Mouse (Mus musculus): Measurements from ENCODE around the gene Cep350. TPM values are rescaled to one million over a fixed set of nuclear protein-coding genes. Genes with fewer than 3 reads are reported as not detected.

The Cep350 gene
- total RNA-seq, 2 experiments from 2014 or later = 38.6 to 42.6 TPM

DNA sequence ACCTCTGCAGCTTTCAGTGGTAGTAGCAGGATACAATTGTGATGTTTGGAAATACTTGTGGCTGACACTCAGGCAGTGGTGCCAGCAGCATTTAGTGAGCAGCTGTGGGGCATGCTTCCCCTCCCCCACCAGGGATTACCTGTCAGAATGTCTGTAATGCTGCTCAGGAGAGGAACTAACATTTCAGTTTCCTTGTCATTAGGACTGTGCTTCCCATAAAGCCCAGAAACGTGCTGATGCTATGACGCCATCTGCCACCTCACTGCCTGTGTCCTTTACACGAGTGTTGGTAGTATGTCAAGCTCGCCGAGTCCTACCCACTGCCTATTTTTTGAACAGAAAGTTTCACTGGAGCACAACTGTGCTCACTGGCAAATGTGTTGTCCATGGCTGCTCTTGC lies 152.4 kb downstream of the Cep350 start:
- intact Hi-C loops (cut with DNase I) = no loop called here
- no peak for DNase-seq (ENCODE audit: extremely low spot score in 1 of 2, low spot score in 2 of 2)

GRCm38 (mm10) chr1:155816167-155816566 lies 156.9 kb downstream of the Cep350 start:
- intact Hi-C loops (cut with DNase I) = no loop called here
- no peak for DNase-seq (ENCODE audit: extremely low spot score in 1 of 2, low spot score in 2 of 2)

DNA sequence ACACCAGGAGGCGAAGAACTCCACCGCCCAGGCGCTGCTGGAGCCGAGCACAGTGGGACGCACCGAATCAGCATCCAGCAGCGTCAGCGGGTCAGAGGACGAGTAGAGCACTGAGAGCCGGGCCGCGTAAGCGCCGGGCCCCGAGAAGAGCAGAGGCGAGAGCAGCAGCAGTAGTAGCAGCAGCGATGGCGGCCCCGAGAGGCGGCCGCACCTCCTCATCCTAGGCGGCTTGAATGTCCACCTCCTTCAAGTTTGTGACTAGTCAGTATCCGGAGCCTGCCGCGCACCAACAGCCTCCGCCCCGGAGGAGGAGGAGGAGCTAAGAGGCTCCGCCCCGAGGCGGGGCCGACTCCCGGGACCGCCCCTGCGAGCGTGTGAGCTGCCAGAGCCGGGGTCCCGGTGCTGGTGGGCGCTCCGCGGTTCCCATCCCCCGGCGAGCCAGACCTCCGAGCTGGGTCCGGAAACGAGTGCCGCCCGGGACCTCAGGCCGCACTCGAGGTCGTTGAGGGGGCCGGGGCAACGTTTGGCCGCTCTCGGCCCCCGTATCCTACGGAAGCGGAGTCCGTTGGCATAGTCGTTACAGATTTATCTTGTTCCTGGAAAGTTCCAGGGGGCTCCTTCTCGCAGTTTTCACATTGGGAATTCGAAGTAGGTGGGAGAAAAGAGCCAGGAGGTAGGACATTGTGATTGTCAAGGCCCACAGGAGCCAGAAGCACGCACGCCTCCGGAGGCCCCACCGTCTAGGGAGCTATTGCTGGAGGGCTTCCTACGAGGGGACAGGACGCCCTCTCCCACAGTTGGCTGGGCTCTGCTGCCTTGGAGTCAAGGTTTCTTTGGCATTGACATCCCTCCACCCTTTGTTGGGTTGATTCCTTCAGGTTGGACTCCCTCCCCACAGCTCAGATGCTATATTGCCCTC lies 160.2 kb downstream of the Cep350 start, which contains the start of gene Qsox1:
Gene Qsox1, minus strand, starts transcription at position 309 of the 919 bp plus-strand sequence.
- DNase-seq (ENCODE audit: extremely low spot score in 1 of 2, low spot score in 2 of 2) = peak; percentile 63 to 90
- intact Hi-C loops (cut with DNase I) = no loop called here

GRCm38 (mm10) chr1:155811995-155812580 lies 161.0 kb downstream of the Cep350 start:
- DNase-seq (ENCODE audit: extremely low spot score in 1 of 2, low spot score in 2 of 2) = no peak
- intact Hi-C loops (cut with DNase I) = no loop called here

- no peak for DNase-seq (ENCODE audit: extremely low spot score in 1 of 2, low spot score in 2 of 2)
- intact Hi-C loops (cut with DNase I) = no loop called here
Observed at GRCm38 (mm10) chr1:155810616-155811015, 162.4 kb downstream of the Cep350 start.

GRCm38 (mm10) chr1:155809706-155810442 lies 163.2 kb downstream of the Cep350 start:
- intact Hi-C loops (cut with DNase I) = no loop called here
- DNase-seq (ENCODE audit: extremely low spot score in 1 of 2, low spot score in 2 of 2) = no peak

- intact Hi-C loops (cut with DNase I) = no loop called here
- DNase-seq (ENCODE audit: extremely low spot score in 1 of 2, low spot score in 2 of 2) = no peak
Observed at GRCm38 (mm10) chr1:155808261-155808660, 164.8 kb downstream of the Cep350 start.

DNA sequence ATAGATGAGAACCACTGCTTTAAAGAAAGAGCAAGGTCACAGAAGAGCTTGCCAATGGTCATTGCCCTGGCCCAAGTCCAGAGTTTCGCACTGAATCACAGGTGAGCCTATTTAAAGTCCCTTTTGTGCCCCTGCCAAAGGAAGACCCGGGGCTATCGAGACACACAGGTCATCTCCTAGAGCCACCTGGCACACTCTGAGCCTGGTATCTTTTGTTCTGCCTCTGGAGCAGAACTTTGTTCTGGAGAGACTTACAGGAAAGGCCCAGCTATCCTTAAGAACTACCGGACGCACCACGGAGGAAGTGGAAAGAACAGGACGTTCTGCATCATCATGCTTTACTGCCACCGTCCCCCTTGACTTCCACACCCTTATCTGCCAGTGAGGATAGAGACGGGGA lies 167.4 kb downstream of the Cep350 start:
- intact Hi-C loops (cut with DNase I) = no loop called here
- DNase-seq (ENCODE audit: extremely low spot score in 1 of 2, low spot score in 2 of 2) = no peak

- DNase-seq (ENCODE audit: extremely low spot score in 1 of 2, low spot score in 2 of 2) = no peak
- intact Hi-C loops (cut with DNase I) = no loop called here
Observed at GRCm38 (mm10) chr1:155801014-155801991, 171.8 kb downstream of the Cep350 start.

DNA sequence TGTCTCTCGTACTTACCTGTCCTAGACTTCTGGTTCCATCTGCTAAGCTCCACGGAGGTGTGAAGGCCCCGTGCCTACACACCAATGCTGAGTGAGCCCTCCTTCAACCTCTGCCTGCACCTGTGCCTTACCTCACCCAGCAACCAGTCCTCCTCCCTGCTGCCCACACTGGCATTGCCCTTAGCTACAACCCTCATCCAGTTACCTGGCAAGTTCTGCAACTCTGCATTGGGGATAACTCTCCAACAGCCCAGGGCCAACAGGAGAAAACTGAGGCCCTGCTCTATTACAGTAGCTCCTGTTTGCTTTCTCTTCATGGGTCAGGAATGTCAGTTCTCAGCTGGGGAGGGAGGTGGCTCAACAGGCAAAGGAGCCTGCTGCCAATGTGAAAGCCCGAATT lies 175.1 kb downstream of the Cep350 start:
- DNase-seq (ENCODE audit: extremely low spot score in 1 of 2, low spot score in 2 of 2) = no peak
- intact Hi-C loops (cut with DNase I) = no loop called here

GRCm38 (mm10) chr1:155797425-155797824 lies 175.6 kb downstream of the Cep350 start:
- no peak for DNase-seq (ENCODE audit: extremely low spot score in 1 of 2, low spot score in 2 of 2)
- intact Hi-C loops (cut with DNase I) = no loop called here

DNA sequence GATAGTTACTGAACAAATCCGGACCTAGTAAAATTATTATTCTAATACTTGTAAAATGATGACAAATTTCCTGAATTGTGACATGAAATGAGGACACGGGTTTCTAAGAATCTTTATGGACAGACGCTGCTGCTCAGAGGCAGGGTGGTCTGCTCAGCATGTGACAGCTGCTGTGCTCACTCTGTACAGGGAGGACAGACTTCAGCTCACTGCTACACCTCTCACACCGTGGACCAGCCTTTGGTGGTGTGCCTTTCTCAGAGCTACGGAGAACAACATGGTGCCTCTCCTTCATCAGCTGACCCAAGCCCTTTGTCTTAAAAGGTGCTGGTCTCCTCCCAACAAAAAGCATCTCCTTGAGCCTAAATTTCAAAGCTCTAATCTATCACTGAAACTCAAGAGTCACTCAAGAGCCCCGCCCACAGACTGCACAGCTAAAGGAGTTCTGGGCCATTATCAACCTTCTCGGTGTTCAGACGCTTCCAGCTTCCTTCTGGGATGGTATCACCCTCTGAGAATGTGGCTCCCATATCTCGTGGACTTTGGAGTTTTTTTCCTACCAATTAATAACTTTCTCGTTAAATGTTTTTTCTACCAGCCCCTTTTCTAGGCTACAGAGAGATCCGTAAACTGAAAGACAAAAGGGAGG lies 176.2 kb downstream of the Cep350 start:
- no peak for DNase-seq (ENCODE audit: extremely low spot score in 1 of 2, low spot score in 2 of 2)
- intact Hi-C loops (cut with DNase I) = no loop called here

DNA sequence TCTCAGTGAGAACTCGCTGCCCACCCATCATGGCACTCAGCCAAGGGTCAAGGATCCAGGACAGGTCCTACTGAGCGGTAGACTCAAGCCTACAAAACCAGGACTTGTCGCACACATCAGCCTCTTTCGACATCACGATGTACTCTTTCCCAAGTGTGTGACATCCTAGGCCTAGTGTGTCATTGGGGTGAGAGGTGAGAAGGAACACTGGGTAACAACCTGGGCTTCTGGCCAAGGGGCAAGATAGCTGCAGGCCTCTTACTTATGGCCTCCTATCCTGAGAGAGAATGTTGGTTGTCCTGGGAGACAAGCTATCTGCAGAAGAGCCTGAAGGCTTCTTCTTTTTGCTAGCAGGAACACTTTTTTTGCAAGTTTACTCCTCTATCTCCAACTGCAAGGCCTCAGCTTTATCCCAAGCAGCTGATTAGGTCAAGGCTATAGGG lies 177.2 kb downstream of the Cep350 start:
- DNase-seq (ENCODE audit: extremely low spot score in 1 of 2, low spot score in 2 of 2) = peak in 1 of 2 experiments; percentile 43
- intact Hi-C loops (cut with DNase I) = no loop called here

Other genes starting within 250 kb of the Cep350 start
- under 1 TPM in 1 of 2 experiments, not detected in 1; 0.06 TPM for gene Lhx4, start 221.6 kb downstream of the Cep350 start, total RNA-seq (2021)
- gene Qsox1, start 160.4 kb downstream of the Cep350 start, total RNA-seq (2021) = 10 to 100 TPM; 30.9 to 32.3 TPM
- 10 to 100 TPM; 55.4 to 56.1 TPM for gene Tor1aip2, start 62.1 kb upstream of the Cep350 start, total RNA-seq (2021)
- 10 to 100 TPM; 18.1 to 21.3 TPM for gene Tor1aip1, start 63.2 kb upstream of the Cep350 start, total RNA-seq (2021)
- 10 to 100 TPM; 10.5 to 11.6 TPM for gene Fam163a, start 231.8 kb upstream of the Cep350 start, total RNA-seq (2021)